Mouse (Mus musculus): Measurements from ENCODE around the gene Gm49361. TPM values are rescaled to one million over a fixed set of nuclear protein-coding genes. Genes with fewer than 3 reads are reported as not detected.

Gene Gm49361
- total and polyA plus RNA-seq, 3 experiments: 1.9 to 2.2 TPM; not detected in 1

DNA sequence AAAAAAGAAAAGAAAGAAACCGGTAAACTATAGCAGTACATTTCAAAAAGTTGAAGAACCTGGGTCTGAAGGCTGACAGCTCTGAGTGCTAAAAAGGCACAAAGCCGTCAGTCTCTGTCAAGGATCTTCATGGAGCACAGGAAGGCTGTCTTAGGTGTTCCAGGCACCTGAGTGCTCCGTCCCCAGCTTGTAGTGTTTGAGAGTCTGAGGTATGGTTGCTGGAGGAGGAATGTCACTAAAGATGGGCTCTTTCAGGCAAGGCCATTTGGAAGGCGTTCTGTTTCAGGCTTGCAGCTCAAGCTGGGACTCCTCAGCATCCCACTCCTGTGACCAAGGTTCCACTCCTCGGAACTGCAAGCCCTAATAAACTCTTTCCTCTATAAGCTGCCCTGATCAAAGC is 58.5 kb downstream of the Gm49361 start:
- Histone ChIP-seq H3K4me3 (no peak overlapping the region), H3K27ac (no peak overlapping the region), H3K9ac (ENCODE audit: low read depth, low read length) (no peak overlapping the region), H3K27me3 (ENCODE audit: control insufficient read depth, insufficient read depth, low read length) (no peaks in the 10 kb centered on the region), H3K79me2 (replicated peaks; ENCODE audit: control insufficient read depth, insufficient read depth, low read length) (no peaks in the 10 kb centered on the region), H3K4me1 (ENCODE audit: control insufficient read depth, insufficient read depth, low read length) (no peaks in the 10 kb centered on the region), H3K36me3 (ENCODE audit: control insufficient read depth, insufficient read depth, low read length) (no peaks in the 10 kb centered on the region)
- TF ChIP-seq CTCF (IDR thresholded peaks at IDR 0.05) (no peak), EP300 (IDR thresholded peaks at IDR 0.05; ENCODE audit: insufficient read depth, low read depth, low read length) (no peak), POLR2A (IDR thresholded peaks at IDR 0.05; ENCODE audit: insufficient read depth, low read depth, low read length) (no peak)
- DNase-seq: no peak
- 85% methylated on average over 5 of the region's 5 CpGs for WGBS
- intact Hi-C loops (cut with DNase I): loop anchor here (10.0 kb wide), 1 partner anchor 107 kb away; the partner anchor contains the start of gene Sap18

GRCm38 (mm10) chr14:57686647-57687046 is 59.3 kb downstream of the Gm49361 start:
- Histone ChIP-seq H3K27me3 (ENCODE audit: control insufficient read depth, insufficient read depth, low read length) (no peaks in the 10 kb centered on the region), H3K36me3 (ENCODE audit: control insufficient read depth, insufficient read depth, low read length) (no peaks in the 10 kb centered on the region), H3K79me2 (replicated peaks; ENCODE audit: control insufficient read depth, insufficient read depth, low read length) (no peaks in the 10 kb centered on the region), H3K4me1 (ENCODE audit: control insufficient read depth, insufficient read depth, low read length) (no peaks in the 10 kb centered on the region), H3K27ac (no peak overlapping the region), H3K4me3 (no peak overlapping the region), H3K9ac (ENCODE audit: low read depth, low read length) (no peak overlapping the region)
- no peak for DNase-seq
- no peak for TF ChIP-seq EP300 (IDR thresholded peaks at IDR 0.05; ENCODE audit: insufficient read depth, low read depth, low read length)
- no peak for TF ChIP-seq POLR2A (IDR thresholded peaks at IDR 0.05; ENCODE audit: insufficient read depth, low read depth, low read length)
- TF ChIP-seq CTCF (IDR thresholded peaks at IDR 0.05): no peak
- intact Hi-C loops (cut with DNase I): loop anchor here (10.0 kb wide), 1 partner anchor 108 kb away; the partner anchor contains the start of gene Sap18
- WGBS: 92% methylated on average over 6 of the region's 6 CpGs

DNA sequence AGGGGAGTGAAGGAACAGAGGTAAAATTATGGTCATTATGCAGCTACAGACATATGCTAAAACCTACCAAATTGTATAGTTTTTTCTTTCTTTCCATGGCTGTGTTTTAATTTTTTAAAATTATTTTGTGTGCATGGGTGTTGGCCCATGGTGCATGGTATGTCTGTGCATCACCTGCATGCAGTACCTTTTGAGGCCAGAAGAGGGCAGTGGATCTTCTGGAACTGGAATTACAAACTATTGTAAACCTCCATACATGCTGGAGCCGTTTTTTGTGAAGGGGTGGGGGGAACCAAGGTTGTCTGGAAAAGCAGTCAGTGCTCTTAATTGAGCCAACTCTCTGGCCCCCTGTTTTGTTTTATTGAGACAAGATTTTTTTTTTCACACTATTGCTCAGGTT is 61.3 kb downstream of the Gm49361 start:
- H3K36me3 ChIP-seq (ENCODE audit: control insufficient read depth, insufficient read depth, low read length): no peaks in the 10 kb centered on the region
- H3K4me3 ChIP-seq: no peak overlapping the region
- no peaks in the 10 kb centered on the region for H3K27me3 ChIP-seq (ENCODE audit: control insufficient read depth, insufficient read depth, low read length)
- TF ChIP-seq CTCF (IDR thresholded peaks at IDR 0.05) (peak; percentile 93), POLR2A (IDR thresholded peaks at IDR 0.05; ENCODE audit: insufficient read depth, low read depth, low read length) (no peak), EP300 (IDR thresholded peaks at IDR 0.05; ENCODE audit: insufficient read depth, low read depth, low read length) (0 out of 2 replicates have a peak, but pooled peaks have one; percentile 27)
- no peak overlapping the region for H3K27ac ChIP-seq
- peak; percentile 52 to 76 for DNase-seq
- no peak overlapping the region for H3K9ac ChIP-seq (ENCODE audit: low read depth, low read length)
- WGBS: 7% methylated on average over 1 of the region's 1 CpGs
- no peaks in the 10 kb centered on the region for H3K79me2 ChIP-seq (replicated peaks; ENCODE audit: control insufficient read depth, insufficient read depth, low read length)
- intact Hi-C loops (cut with DNase I): loop anchor here (5.0 to 10.0 kb wide), 2 partner anchors 110 to 1428 kb away; partner anchors contain the start of gene Sap18
- H3K4me1 ChIP-seq (ENCODE audit: control insufficient read depth, insufficient read depth, low read length): peaks cover 1% of the 10 kb centered on the region; the same call in 1 of the 2 replicates

- Histone ChIP-seq H3K36me3 (ENCODE audit: control insufficient read depth, insufficient read depth, low read length) (no peaks in the 10 kb centered on the region), H3K4me1 (ENCODE audit: control insufficient read depth, insufficient read depth, low read length) (peaks cover 1% of the 10 kb centered on the region; the same call in 1 of the 2 replicates), H3K27ac (no peak overlapping the region), H3K79me2 (replicated peaks; ENCODE audit: control insufficient read depth, insufficient read depth, low read length) (no peaks in the 10 kb centered on the region), H3K27me3 (ENCODE audit: control insufficient read depth, insufficient read depth, low read length) (no peaks in the 10 kb centered on the region), H3K9ac (ENCODE audit: low read depth, low read length) (no peak overlapping the region), H3K4me3 (no peak overlapping the region)
- DNase-seq: no peak
- 87% methylated on average over 4 of the region's 4 CpGs for WGBS
- intact Hi-C loops (cut with DNase I): loop anchor here (5.0 to 10.0 kb wide), 2 partner anchors 112 to 1430 kb away; partner anchors contain the start of gene Sap18
- no peak for TF ChIP-seq CTCF (IDR thresholded peaks at IDR 0.05)
- no peak for TF ChIP-seq POLR2A (IDR thresholded peaks at IDR 0.05; ENCODE audit: insufficient read depth, low read depth, low read length)
- TF ChIP-seq EP300 (IDR thresholded peaks at IDR 0.05; ENCODE audit: insufficient read depth, low read depth, low read length): no peak
Measured at GRCm38 (mm10) chr14:57682751-57683150, 63.2 kb downstream of the Gm49361 start.

DNA sequence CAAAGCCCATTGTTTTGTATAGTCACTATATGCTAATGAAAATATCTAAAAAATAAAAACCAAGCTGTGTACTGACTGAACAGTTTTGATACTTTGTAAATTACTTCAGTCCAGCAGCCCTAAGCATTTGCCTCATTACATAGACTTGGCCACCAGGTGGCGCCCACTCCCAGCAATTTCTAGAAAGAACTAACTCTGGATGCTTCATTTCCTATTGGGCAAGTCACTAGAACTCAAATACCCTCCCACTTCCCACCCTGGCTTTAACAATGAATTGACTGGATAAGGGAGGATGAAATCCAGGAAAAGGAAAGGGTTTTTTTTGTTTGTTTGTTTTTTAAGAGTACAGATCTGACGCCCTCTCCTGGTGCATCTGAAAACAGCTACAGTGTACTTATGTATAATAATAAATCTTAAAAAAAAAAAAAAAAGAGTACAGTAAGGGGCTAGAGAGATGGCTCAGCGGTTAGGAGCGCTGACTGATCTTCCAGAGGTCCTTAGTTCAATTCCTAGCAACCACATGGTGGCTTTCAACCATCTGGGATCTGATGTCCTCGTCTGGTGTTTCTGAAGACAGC is 65.9 kb downstream of the Gm49361 start:
- Histone ChIP-seq H3K4me3 (no peak overlapping the region), H3K4me1 (ENCODE audit: control insufficient read depth, insufficient read depth, low read length) (peaks cover 1% of the 10 kb centered on the region; the same call in 1 of the 2 replicates), H3K9ac (ENCODE audit: low read depth, low read length) (no peak overlapping the region), H3K79me2 (replicated peaks; ENCODE audit: control insufficient read depth, insufficient read depth, low read length) (no peaks in the 10 kb centered on the region), H3K27me3 (ENCODE audit: control insufficient read depth, insufficient read depth, low read length) (no peaks in the 10 kb centered on the region), H3K36me3 (ENCODE audit: control insufficient read depth, insufficient read depth, low read length) (no peaks in the 10 kb centered on the region), H3K27ac (no peak overlapping the region)
- TF ChIP-seq EP300 (IDR thresholded peaks at IDR 0.05; ENCODE audit: insufficient read depth, low read depth, low read length): peak; percentile 47; the same call in 1 of the 2 replicates
- TF ChIP-seq POLR2A (IDR thresholded peaks at IDR 0.05; ENCODE audit: insufficient read depth, low read depth, low read length): no peak
- peak; percentile 88 for TF ChIP-seq CTCF (IDR thresholded peaks at IDR 0.05)
- intact Hi-C loops (cut with DNase I): loop anchor here (1.0 to 10.0 kb wide), 4 partner anchors 115 to 1432 kb away; partner anchors contain the start of genes Mrpl57, Sap18 and Ska3
- peak; percentile 83 to 88 for DNase-seq
- 23% methylated on average over 5 of the region's 5 CpGs for WGBS

GRCm38 (mm10) chr14:57679523-57679922 is 66.4 kb downstream of the Gm49361 start:
- peaks cover 1% of the 10 kb centered on the region; the same call in 1 of the 2 replicates for H3K4me1 ChIP-seq (ENCODE audit: control insufficient read depth, insufficient read depth, low read length)
- no peak for DNase-seq
- no peaks in the 10 kb centered on the region for H3K36me3 ChIP-seq (ENCODE audit: control insufficient read depth, insufficient read depth, low read length)
- WGBS: 9% methylated on average over 1 of the region's 1 CpGs
- H3K4me3 ChIP-seq: no peak overlapping the region
- no peak overlapping the region for H3K9ac ChIP-seq (ENCODE audit: low read depth, low read length)
- H3K79me2 ChIP-seq (replicated peaks; ENCODE audit: control insufficient read depth, insufficient read depth, low read length): no peaks in the 10 kb centered on the region
- H3K27me3 ChIP-seq (ENCODE audit: control insufficient read depth, insufficient read depth, low read length): no peaks in the 10 kb centered on the region
- intact Hi-C loops (cut with DNase I): no loop called here
- no peak overlapping the region for H3K27ac ChIP-seq
- TF ChIP-seq CTCF (IDR thresholded peaks at IDR 0.05) (no peak), EP300 (IDR thresholded peaks at IDR 0.05; ENCODE audit: insufficient read depth, low read depth, low read length) (no peak), POLR2A (IDR thresholded peaks at IDR 0.05; ENCODE audit: insufficient read depth, low read depth, low read length) (no peak)
